Mouse (Mus musculus) testis, postnatal 10 days (tissue): ENCODE measurements at regions not wholly inside any gene's neighbourhood (a gene's known extent, or its start where the extent isn't known, plus 50 kb on each side); places are given as distances from the start of the nearest gene placed in this dataset.
A peak's percentile ranks its signal among the peaks of the same experiment; 100 is the strongest.

Source experiments
- DNase-seq: peaks from one replicate; pipeline ENCODE4 v3.0.0; 2021; ENCODE audit warnings: low spot score

DNA sequence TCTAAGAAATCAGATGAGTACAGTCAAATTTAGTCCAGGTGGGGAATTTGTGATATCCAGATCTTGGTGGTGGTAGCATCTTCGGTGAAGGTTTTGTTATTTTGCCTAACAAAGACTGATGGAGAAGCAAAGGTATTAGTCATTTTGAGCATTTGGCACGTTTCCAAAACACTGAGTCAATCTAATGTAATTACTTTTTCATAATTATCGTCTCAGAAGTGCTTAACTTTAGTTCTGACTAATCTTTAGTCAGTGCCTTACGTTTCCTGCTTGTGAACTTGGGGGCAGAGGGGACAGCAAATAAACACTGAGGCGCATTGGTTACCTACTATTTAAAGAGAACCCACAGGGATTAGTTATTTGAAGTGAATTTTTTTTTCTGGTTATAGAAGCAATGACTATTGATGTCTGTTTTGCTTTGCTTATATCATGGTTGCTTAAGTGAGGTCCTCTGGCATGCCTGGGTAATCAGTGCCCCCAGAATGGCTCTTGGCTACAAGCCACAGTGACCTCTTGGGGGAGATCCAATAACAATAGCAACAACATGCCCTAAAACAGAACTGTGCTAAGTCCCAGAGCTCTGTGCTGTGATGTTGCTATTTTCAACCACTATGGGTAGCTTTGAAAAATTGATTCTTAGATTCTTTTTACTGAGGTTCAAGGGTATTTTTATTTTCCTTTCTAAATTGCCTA lies 275.1 kb downstream of the Gpat3 start:
- no peak for DNase-seq

DNA sequence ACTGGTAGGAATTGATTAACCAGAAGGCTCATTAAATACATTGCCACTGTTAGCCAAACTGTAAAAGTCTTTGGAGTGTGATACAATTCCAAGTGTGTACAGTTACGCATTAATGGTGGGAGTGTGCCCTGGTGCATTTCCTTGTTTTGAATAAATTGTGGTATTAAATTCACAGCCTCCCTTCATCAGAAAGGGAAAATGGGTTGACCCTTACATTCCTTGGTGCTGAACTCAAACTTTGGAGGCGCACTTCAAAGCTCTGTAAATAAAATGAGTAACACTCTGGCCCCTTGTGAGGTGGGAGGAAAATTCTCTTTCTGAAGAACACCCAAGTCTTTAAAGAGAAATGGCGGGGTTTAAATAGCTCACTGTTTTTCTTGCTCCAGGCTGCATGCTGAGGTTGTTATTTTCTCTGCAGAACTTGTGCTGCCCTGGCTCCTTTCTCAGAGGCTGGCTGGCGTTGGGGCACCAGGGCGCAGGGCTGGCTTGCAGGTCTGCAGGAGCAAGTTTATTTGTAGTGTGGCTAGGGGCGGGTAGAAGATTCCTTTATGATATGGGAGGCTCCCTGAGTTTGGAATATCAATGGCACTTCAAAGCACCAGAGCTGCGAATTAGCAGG lies 266.7 kb downstream of the Gpat3 start:
- no peak for DNase-seq

DNA sequence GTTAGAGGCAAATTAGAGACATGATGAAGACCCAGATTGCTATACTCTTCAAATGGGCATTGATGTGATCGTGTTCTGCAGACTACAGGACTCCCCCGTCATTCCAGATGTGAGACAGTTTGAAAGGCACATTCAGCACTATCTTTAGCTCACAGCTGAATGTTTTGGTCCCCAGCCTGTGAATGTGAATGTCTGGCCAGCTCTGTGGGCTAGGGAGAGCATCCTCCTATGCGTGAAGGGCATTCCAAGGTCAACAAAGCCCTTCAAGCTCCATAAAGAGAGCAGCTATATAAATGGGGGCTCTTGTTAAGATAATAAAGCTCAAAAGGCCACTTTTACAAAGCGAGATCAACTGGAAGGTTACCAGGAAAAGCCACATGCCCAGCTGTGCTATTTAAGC lies 266.1 kb downstream of the Gpat3 start:
- DNase-seq = no peak

DNA sequence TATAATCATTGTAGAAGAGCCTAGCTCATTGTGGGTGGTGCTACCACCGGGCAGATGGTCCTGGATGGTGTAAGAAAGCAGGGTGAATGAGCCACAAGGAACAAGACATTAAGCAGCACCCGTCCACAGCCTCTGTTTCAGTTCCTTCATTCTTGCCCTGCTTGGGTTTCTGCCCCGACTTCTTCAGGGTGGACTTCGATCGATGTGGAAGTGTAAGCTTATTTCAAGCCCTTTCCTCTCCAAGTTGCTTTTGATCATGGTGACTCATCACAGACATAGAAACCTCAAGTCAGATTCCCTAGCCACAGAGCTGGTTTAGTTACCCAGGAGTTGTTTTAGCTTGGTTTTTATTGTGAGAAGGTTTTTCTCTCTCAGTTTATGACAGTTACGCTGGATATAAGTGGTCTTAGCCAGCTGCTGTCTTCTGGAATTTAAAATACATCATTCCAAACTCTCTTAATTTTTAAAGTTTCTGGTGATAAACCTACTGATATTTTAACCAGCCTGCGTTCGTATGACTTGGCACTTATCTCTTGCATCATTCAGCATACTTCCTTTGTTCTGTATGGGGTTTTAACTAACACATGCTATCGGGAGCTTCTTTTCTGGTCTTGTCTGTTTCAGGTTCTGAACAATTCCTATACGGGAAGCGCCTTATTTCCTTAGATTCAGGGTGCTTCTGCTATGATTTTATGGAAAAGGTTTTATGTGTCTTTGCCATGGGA lies 255.6 kb downstream of the Gpat3 start:
- no peak for DNase-seq

DNA sequence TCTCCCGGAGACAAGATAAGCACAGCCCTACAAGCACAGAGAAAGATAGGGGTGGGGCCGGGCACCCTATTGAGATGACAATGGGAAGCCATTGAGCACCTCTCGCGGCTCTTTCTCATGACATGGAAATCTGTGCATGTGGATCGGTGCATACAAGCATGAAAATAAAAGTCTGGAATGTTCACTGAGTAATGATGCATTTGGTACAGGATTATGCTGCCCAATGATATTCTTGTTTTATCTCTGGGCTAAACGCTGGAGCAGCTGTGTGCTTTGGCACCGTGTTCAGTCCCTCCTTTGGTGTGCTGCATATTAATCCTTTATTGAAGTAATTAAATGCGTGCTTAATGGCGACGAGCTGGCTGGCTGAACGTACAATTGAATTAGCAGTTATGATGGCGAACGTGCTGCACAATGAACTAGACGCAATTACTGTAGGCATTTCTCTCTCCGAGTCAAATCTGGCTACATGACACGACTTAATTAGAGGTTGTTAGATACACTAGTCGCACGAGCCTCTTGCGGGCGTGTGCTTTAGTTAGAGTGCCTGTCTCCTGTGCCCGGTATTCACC lies 245.6 kb downstream of the Gpat3 start:
- DNase-seq = no peak

DNA sequence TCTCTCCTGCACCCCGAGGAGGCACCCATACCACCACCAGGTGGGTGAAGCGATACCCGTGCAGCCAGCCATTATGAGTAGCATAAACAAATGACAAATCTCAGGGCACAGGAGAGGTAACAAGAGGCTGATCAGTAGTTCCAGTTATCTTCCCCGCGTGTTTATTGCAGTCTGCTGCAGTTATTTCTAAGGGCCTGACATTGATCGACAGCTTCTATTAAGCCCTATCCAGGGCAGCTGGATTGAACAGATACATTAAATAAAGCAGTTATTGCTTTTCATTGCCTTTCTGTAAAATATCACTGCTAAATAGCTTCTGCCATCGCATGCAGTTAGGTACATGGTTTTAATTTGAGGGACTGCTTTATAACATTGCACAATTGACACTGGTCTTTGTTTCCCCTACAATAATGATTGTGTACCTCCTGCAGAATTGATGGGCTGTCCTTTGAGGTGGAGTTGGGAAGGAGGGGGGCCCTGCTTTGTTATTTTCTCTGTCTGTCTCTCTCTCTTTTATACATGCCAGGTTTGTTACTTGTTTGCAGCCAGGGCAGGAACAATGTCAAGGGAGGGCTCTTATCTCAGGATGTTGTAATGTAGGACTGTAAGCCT lies 245.0 kb downstream of the Gpat3 start:
- no peak for DNase-seq

DNA sequence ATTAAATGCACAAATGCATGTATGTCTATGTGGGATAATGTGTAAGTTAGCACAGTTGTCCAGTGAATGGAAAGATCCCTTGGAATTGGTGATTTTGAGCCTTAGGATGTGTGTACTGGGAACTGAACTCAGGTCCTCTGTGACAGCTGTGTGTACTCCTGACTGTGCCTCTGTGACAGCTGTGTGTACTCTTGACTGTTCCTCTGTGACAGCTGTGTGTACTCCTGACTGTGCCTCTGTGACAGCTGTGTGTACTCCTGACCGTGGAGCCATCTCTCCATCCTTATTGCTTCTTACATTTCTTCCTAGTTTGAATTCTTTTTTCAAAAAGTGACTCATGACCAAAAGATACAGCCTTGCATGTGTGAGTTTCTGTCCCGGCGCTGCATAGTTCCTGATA lies 239.7 kb downstream of the Gpat3 start:
- no peak for DNase-seq

DNA sequence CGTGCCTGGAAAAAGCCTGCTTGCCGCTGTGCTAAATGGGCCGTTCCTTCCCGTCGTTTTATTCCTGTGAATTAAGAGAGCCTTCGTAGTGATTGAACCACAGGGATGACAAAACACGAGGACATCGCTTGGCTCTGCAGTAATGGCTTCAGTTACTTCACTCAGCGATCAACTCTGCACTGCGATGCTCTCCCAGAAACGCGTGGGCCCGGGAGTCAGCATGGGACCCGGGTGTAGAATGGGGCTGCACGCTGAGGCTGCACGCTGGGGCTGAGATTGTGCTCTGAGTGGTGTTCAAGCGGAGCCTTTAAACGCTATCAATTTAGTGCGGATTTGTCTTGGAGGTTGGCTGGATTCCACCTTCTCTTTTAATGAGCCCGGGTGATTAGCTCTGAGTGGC lies 237.1 kb downstream of the Gpat3 start:
- DNase-seq = no peak

DNA sequence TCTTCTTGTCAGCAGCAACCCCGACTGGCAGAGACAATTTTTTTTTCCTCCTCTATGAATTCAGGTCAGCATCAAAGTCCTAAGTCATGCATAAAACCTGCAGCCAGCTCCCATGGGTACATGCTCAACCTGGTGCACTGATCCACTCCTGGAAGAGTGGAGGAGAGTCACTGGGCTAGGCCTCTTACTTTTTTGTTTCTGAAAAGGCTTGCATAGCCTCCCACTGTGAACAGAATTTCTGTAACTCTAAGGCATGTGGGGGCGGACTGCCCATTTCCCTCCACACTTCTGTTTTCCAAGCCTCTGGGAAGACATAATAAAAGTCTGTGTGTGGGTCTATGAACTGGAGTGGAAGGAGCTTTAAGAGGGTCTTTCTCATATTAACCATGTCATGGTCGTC lies 218.8 kb downstream of the Gpat3 start:
- DNase-seq = no peak

DNA sequence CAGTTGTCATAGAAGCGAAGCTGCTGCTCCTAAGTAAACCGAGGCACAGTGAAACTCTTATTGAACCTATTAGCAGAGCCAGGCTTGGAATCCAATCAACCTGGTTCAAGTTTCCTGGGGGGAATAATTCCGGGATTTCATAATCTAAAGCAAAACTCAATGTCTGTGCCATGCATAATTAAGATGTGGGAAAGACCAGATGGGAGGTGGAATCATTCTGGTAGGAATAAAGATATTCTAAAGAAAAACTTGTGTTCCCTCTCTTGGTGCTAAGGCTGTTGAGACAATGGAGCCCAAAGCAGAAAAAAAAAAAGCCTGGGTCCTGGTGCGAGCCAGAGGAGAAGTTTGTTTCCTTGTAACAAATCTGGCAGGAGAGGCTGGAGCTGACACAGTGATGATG lies 217.7 kb downstream of the Gpat3 start:
- DNase-seq = no peak

DNA sequence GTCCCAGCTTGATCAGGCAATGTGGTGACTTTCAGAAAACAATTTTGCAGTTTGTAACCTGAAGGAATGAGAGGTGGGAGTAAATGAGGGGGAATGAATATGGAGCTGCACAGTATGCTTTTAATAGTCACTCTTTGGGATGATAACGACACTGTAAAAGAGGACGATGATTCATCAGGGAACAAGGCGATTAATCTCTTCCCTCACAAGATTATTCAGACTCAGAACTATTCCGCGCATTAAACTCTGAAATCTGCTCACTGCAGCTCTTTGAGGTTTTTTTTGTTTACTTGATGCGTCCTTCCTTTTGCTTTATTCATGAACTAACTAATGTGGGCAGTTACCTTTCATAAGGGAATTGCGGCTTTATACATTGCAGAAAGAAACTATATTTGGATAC lies 206.1 kb downstream of the Gpat3 start:
- DNase-seq = no peak

DNA sequence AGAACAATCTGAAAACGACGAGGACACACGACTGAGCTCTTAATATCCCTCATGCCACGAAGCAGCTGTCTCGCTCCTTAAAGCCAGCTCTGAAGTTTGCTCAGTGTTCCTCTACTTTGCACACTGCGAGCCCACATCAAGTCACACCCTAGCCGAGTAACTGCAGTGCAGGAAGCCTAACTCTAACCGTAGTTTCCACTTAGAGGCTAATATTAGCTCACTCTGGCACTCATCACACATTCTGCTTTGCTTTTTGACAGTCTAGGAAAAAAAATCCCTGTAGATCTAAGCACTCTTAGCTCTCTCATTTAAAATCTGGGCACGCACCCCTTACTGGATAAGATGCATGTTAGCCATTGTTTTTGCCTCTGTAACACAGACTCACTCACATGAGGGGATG lies 195.0 kb downstream of the Gpat3 start:
- DNase-seq = no peak

DNA sequence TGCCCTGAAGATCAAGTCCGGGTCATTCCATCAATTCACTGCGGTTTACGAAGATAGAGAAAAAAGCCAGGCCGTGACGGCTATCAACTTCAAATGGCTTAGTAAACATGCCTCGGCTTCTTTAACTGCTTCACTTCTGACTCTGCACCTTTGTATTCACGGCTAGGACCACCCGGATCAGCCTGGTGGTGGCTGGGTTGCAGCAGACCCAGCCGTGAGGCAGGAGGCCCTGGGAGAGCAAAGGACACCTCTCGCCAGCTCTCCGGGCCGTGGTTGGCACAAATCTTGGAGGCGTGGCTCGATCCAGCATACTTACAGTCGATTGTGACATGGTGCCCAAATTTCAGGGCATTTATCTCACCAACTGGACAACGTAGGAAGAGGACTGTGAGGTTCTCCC lies 187.5 kb downstream of the Gpat3 start:
- no peak for DNase-seq

DNA sequence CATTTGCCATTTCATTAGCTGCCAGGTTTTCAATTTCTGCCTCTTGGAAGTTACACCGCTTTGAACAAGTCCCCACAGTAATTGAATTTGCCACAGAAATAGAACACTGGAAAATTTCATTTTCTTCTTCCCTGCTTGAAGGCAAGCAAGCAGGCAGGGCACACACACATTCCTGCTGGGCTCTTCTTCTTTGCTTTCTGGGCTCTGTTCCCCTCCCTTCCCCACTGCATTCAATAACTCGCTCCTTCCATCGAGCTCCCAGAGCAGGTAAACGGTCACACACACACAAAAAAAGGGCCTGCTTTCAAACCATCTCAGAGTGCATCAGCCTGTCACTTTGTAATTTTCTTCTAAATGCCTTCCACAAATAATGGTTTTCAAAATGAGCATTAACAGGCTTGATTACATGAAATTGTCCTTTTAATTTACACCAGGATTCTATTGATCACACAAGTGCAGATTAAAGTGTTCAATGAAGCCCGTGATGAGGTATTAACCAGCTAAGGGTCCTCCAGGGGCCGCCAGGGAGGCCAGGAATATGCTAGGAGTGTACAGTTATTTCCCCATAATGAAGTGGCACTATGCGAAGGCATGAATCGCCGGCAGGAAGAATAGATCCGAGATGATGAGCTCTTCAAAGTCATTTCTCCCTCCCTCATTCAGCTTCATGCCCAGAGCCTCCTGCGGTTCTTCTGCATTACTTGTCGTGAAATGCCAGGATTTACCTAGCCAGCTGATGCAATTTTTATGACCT lies 186.8 kb downstream of the Gpat3 start:
- DNase-seq = no peak

DNA sequence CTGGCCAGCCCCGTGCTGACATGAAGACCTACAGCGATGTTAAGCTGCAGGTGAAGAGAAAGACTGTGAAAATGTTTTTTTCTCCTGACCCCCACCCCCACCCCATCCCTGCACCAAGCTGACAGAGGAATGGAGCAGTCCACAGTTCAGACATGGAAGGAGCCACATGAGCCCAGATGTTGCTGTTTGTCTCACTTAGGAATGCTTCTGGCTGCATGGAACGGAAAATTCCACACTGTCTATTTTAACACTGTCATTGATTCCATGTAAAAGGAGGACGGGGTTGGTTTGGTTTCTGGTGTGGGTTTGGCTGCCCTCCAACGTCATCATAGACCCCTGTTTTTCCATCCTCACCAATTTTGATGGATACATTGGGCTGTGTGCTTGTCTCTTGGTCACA lies 179.3 kb downstream of the Gpat3 start:
- no peak for DNase-seq

DNA sequence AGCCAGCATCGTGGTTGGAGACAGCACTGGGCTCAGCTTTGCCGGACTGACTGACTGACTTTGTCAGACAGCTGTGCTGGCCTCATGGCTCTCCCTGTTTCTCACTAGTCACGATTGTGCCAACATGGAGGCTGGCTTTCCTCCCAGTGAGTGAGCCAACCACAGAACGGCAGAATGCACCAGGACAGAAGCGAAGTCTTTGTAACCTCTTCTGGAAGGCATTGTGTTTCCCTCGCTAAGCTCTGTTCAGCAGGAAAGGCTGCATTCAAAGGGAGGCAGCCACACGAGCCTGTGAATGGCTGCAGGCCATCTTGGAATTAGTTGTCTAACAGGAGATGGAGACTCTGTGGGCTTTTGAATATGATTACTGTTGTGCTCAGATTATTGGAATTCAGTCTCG lies 178.3 kb downstream of the Gpat3 start:
- no peak for DNase-seq

DNA sequence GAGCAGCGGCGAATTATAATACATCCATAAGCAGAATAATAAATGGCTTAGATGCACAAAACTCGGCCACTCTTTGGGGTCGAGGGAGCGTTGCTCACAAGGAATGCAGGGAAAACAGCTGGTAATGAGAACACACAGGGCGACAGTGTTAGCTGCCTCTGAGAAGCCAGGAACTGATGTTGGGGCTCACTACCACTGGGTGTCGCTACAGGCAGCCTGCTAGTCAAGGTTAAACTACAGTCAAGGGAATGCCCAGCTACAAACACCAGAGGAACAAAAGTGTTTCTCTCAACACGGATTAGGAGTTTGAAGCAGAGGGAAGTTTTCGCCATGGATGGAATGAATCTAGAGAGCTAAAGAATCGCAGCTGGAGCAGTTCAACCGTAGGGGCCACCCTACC lies 175.3 kb downstream of the Gpat3 start:
- peak; percentile 86 for DNase-seq

DNA sequence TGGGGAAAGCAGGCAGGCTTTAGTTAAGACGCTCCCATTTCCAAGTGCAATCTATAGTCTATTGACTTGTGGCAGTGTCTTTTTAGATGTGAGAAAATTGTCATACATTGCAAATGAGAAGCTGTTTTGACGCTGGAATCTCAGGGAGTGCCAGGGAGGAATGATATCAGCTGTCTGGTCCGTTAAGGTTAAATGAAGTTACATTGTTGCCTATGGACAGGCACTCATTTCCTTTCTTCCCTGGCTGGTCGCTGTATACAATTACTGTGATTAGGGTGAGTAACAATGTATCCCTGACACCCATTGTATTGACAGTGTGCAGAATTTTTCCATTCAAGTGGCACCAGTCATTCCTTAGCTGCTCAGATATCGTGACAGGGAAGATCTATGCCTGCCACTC lies 168.3 kb downstream of the Gpat3 start:
- no peak for DNase-seq

DNA sequence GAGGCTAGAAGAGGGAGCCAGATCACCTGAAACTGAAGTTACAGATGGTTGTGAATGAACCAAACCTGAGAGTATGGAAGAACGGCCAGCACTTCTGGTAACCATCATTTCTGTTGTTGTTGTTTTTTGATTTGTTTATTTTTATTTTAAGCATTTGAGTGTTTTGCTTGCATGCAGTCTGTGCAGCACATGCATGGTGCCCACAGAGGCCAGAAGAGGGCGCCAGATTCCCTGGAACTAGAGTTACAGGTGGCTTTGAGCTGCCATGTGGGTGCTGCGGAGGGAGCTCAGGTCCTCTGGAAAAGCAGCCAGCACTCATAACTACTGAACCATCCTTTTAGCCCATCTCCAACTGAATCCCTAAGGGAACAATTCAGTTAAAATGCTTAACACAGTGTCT lies 159.7 kb downstream of the Gpat3 start:
- no peak for DNase-seq

DNA sequence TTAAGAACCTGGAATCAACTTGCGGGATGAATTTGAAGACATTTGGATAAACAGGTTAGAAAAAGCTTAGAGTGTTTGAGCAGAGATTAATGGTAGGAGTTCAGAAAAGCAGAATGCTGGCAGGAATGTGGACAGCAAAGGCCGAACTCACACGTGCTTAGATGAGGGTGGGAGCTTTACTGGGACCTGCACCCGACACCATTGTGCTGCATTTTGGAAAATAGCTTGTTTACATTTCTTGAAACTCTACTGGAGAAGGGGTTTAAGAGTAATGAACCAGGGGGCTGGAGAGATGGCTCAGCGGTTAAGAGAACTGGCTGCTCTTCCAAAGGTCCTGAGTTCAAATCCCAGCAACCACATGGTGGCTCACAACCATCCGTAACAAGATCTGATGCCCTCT lies 154.9 kb downstream of the Gpat3 start:
- DNase-seq = no peak

DNA sequence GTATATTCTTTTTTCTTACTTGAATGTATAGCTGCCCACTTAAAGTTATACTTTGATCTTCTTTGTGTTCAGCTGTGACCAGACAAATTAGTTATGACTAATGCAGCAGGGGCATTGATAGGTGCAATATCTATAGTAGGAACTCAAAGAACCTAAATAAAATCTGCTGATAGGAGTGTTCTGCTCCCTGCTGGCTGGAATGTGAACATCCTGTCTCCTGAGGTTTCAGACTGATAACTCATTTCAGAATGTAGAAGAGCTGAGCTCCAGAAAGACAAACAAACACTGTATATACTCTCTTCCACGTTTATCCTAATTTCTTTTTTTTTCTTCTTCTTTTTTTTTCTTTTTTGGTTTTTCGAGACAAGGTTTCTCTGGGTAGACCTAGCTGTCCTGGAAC lies 146.9 kb downstream of the Gpat3 start:
- no peak for DNase-seq

DNA sequence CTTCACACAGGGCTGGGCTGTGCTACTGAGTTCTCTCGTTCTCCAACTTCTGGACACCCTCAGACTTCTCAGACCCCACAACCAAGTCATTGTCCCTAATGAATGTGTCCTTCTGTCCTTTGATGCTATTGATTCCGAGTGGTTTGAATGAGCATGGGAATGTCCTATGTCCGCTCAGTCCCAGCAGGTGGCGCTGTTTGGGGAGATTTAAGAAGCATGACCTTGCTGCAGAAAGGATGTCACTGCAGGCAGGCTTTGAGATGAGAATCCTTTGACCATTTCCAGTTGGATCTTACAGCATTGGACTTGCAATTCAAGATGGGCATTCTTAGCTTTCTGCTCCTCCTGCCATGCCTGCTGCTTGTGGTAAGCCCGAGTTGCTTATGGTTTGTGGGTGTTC lies 146.1 kb downstream of the Gpat3 start:
- peak; percentile 78 for DNase-seq
